Mouse (Mus musculus) testis, adult 2 months (tissue): ENCODE results near the gene Dot1l.

Source experiments
- CTCF ChIP-seq: fragments of 200-500 bp; IDR thresholded peaks from 2 replicates; pipeline ENCODE4 v1.5.1; 2012; ENCODE audit warnings: low read depth, mild to moderate bottlenecking, inconsistent platforms, low read length, moderate library complexity; ENCODE audit not compliant: control insufficient read depth, insufficient read depth, insufficient replicate concordance
- POLR2A ChIP-seq: fragments of 200-500 bp; IDR thresholded peaks from 2 replicates; pipeline ENCODE4 v1.6.1; 2012; ENCODE audit warnings: low read depth, mild to moderate bottlenecking, inconsistent platforms, low read length, moderate library complexity; ENCODE audit not compliant: control insufficient read depth

DNA sequence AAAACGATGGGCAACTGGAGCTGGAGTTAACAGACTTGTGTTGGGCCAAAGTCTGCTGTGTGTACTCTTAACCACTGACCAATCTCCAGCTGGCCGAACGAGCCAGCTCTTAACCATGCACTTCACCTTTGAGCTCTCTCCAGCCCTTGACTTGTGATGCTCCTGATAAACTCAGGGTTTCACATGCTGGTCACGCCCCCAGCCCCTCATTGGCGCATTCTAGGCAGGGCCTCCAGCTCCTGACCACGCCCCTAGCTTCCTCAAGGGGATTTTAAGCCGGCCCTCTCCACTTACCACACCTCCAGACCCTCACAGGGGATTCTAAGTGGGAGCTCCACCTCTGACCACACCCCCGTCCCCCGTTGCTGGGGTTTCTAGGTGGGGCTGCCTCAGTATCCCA lies 76.1 kb downstream of the Dot1l start:
- TF ChIP-seq POLR2A (no peak), CTCF (no peak)
